Mouse (Mus musculus): ENCODE measurements around the gene Prkar1b.
A peak's percentile ranks its signal among the peaks of the same experiment; 100 is the strongest.

Gene Prkar1b

GRCm38 (mm10) chr5:139149681-139150602, at the start of gene Prkar1b, which contains the start of gene Dnaaf5:
Gene Prkar1b (minus strand): TSS chr5:139150001.
Gene Dnaaf5 (plus strand): TSS chr5:139150223.
- DNase-seq, result peak; percentile 96

GRCm38 (mm10) chr5:139199636-139199994, 49.8 kb upstream of the Prkar1b start:
- no peak for DNase-seq

- DNase-seq, result no peak
Measured at GRCm38 (mm10) chr5:139198779-139199178, 49.0 kb upstream of the Prkar1b start.

- peak; percentile 52 for DNase-seq
Measured at GRCm38 (mm10) chr5:139190958-139191357, 41.2 kb upstream of the Prkar1b start.

GRCm38 (mm10) chr5:139189726-139190125, 39.9 kb upstream of the Prkar1b start:
- no peak for DNase-seq

GRCm38 (mm10) chr5:139184897-139185296, 35.1 kb upstream of the Prkar1b start:
- DNase-seq, result no peak

GRCm38 (mm10) chr5:139183601-139184000, 33.8 kb upstream of the Prkar1b start:
- no peak for DNase-seq

- no peak for DNase-seq
Measured at GRCm38 (mm10) chr5:139183131-139183530, 33.3 kb upstream of the Prkar1b start.

- DNase-seq, result peak; percentile 66
Measured at GRCm38 (mm10) chr5:139178895-139179631, 29.3 kb upstream of the Prkar1b start.

- no peak for DNase-seq
Measured at GRCm38 (mm10) chr5:139174556-139175547, 25.1 kb upstream of the Prkar1b start.

- DNase-seq, result no peak
Measured at GRCm38 (mm10) chr5:139174141-139174540, 24.3 kb upstream of the Prkar1b start.

- DNase-seq, result no peak
Measured at GRCm38 (mm10) chr5:139171929-139172328, 22.1 kb upstream of the Prkar1b start.

- no peak for DNase-seq
Measured at GRCm38 (mm10) chr5:139167548-139167947, 17.7 kb upstream of the Prkar1b start.

GRCm38 (mm10) chr5:139166781-139167361, 17.1 kb upstream of the Prkar1b start:
- DNase-seq, result no peak

GRCm38 (mm10) chr5:139161632-139162031, 11.8 kb upstream of the Prkar1b start:
- no peak for DNase-seq

GRCm38 (mm10) chr5:139160899-139161298, 11.1 kb upstream of the Prkar1b start:
- DNase-seq, result no peak

GRCm38 (mm10) chr5:139150603-139151031, 816 bp upstream of the Prkar1b start:
- peak; percentile 53 for DNase-seq

- DNase-seq, result no peak
Measured at GRCm38 (mm10) chr5:139149006-139149672, 662 bp downstream of the Prkar1b start.

GRCm38 (mm10) chr5:139147178-139148078, 2.4 kb downstream of the Prkar1b start:
- DNase-seq, result no peak

GRCm38 (mm10) chr5:139146476-139147075, 3.2 kb downstream of the Prkar1b start:
- no peak for DNase-seq
